Mouse (Mus musculus) embryonic fibroblast, embryonic 13.5 days (primary cell): ENCODE results near the gene Sdha.

Source experiments
- CTCF ChIP-seq: IDR thresholded peaks from 2 replicates; pipeline ENCODE4 v1.5.1; 2011; ENCODE audit warnings: mild to moderate bottlenecking, control low read depth, low read length, moderate library complexity, borderline replicate concordance; ENCODE audit not compliant: insufficient read depth
- POLR2A ChIP-seq: IDR thresholded peaks from 2 replicates; pipeline ENCODE4 v1.6.1; 2011; ENCODE audit warnings: low read depth, mild to moderate bottlenecking, control low read depth, low read length, moderate library complexity

GRCm38 (mm10) chr13:74329321-74329720 is 20.8 kb downstream of the Sdha start:
- TF ChIP-seq CTCF (no peak), POLR2A (no peak)
